Mouse (Mus musculus) midbrain, embryonic 16.5 days (tissue): ENCODE results near the gene Gtf2h4. TPM values are rescaled to one million over a fixed set of nuclear protein-coding genes. Genes with fewer than 3 reads are reported as not detected.

Experiments used
- ATAC-seq: fragments of 200-750 bp; cut with Nextera tagmentation; 2 replicates; pipeline ENCODE4 v1.8.0; 2017; ENCODE audit warnings: moderate TSS enrichment
- H3K27ac ChIP-seq: fragments of 300-500 bp; sonication (generic); 2 replicates; pipeline ENCODE4 v1.5.1; 2014; ENCODE audit warnings: mild to moderate bottlenecking, low read length, mixed read lengths
- H3K27me3 ChIP-seq: fragments of 300-500 bp; sonication (generic); 2 replicates; pipeline ENCODE4 v1.6.1; 2014; ENCODE audit warnings: low read depth, low read length, mixed read lengths; ENCODE audit not compliant: control insufficient read depth, insufficient read depth
- H3K36me3 ChIP-seq: fragments of 300-500 bp; sonication (generic); 2 replicates; pipeline ENCODE4 v1.6.1; 2014; ENCODE audit warnings: mild to moderate bottlenecking, low read length, moderate library complexity, mixed read lengths; ENCODE audit not compliant: control insufficient read depth, insufficient read depth
- H3K4me1 ChIP-seq: fragments of 300-500 bp; sonication (generic); 2 replicates; pipeline ENCODE4 v1.6.1; 2014; ENCODE audit warnings: mild to moderate bottlenecking, low read length, mixed read lengths; ENCODE audit not compliant: control insufficient read depth, insufficient read depth
- H3K4me2 ChIP-seq: fragments of 300-500 bp; sonication (generic); 2 replicates; pipeline ENCODE4 v1.6.1; 2014; ENCODE audit warnings: mild to moderate bottlenecking, low read length, mixed read lengths
- H3K4me3 ChIP-seq: fragments of 300-500 bp; sonication (generic); 2 replicates; pipeline ENCODE4 v1.5.1; 2014; ENCODE audit warnings: low read depth, mild to moderate bottlenecking, low read length, moderate library complexity, mixed read lengths
- H3K9ac ChIP-seq: fragments of 300-500 bp; sonication (generic); 2 replicates; pipeline ENCODE4 v1.6.1; 2014; ENCODE audit warnings: low read depth, low read length, mixed read lengths
- H3K9me3 ChIP-seq: fragments of 300-500 bp; sonication (generic); replicated peaks from 2 replicates; pipeline ENCODE4 v1.6.1; 2014; ENCODE audit warnings: mild to moderate bottlenecking, low read length, mixed read lengths; ENCODE audit not compliant: control insufficient read depth, poor library complexity, severe bottlenecking
- WGBS: fragments of 180-500 bp; shearing (Covaris S2); extraction: QIAGEN DNeasy Blood & Tissue Kit; methylation state at CpG from one replicate; pipeline ENCODE4 v1.1.7; 2014; 5-methylcytosine and 5-hydroxymethylcytosine counted together
- polyA plus RNA-seq: library from polyadenylated mRNA; unstranded; fragments of >200 nt; fragmentation: Nextera tagmentation; extraction: Ambion mirVana; gene quantifications from 2 replicates; pipeline ENCODE4 v1.2.1, GENCODE M21; 2015

Gtf2h4 gene
- polyA plus RNA-seq, 1 experiment from 2014 or later = 26.5 TPM

DNA sequence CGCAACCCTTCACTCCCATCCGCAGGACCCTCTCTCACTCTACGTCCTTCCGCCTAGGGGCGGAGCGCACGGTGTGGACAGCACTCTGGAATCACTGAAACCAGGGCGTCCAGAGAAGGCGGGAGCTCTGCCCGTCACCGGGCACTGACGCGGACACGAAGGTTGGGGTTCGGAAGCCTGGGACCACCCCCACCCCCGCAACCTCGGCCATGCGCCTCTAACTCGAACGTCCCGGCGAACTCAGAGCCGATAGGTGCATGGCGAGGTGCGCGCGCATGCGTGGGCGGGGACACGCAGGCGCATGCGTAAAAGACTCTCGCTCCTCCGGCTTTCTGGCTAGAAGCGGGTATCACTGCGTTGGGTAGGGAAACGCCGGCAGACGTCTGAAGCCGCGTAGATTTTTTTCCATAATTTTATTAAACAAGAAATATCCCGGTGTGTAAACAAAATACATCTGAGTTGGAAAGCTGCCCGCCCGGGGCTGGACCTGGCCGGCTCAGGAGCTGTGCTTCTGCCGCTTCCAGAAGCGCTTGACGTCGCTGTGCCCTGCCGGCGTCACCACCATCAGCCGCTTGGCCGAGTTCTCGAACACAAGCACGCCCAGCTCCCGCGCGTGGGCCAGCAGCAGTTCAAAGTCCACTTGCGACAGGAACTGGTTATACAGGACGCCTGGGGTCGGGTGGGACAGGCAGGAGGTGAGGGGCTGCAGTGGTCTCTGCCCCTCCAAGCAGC, 6.0 kb downstream of the Gtf2h4 start, which contains the start of gene Vars2:
TSS of gene Vars2 (minus strand) at position 259 of the 732 bp plus-strand sequence.
- peak within 1 kb of the TSS; percentile 86 for H3K9ac ChIP-seq
- no peaks in the 10 kb centered on the region for H3K9me3 ChIP-seq
- WGBS = under 1% methylated on average over 61 of the region's 61 CpGs

DNA sequence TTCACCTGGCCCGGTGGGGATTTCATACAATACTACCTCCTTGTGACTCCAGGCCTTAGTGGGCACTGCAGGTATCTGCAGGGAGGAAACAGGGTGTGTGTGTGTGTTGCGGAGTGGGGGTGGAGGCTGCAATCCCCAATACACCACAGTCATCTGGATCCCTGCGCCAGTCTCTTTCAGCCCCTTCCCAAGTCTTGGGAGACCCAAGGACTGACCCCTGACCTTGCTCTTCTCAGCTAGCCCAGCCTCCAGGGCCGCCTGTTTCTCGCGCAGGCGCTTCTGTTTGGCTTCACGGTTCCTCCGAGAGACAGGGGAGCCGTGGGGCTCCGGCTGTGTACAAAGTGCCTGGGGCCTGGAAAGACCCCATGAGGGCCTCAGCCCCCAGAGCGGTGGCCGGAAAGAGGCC, 6.7 kb downstream of the Gtf2h4 start:
- WGBS = 6% methylated on average over 13 of the region's 13 CpGs
- Histone ChIP-seq H3K27me3 (no peaks in the 10 kb centered on the region), H3K9ac (peak overlapping the region; percentile 86), H3K36me3 (peaks cover 4% of the 10 kb centered on the region; the same call in 1 of the 2 replicates), H3K9me3 (no peaks in the 10 kb centered on the region), H3K4me2 (peak overlapping the region; percentile 81), H3K4me1 (peaks cover 12% of the 10 kb centered on the region), H3K27ac (peak overlapping the region; percentile 87), H3K4me3 (peak overlapping the region; percentile 55)
- ATAC-seq = no peak; the same call in none of the 2 replicates

More for the DNA sequence above, 6.0 kb downstream of the Gtf2h4 start, which contains the start of gene Vars2:
- peak within 1 kb of the TSS; percentile 87 for H3K27ac ChIP-seq
- H3K4me3 ChIP-seq = peak within 1 kb of the TSS; percentile 55
- 0 out of 2 replicates have a peak, but pooled peaks cover 3% of the 10 kb centered on the region for H3K36me3 ChIP-seq
- ATAC-seq = peak; percentile 91
- no peaks in the 10 kb centered on the region for H3K27me3 ChIP-seq
- peaks cover 12% of the 10 kb centered on the region for H3K4me1 ChIP-seq
- H3K4me2 ChIP-seq = peak within 1 kb of the TSS; percentile 81

GRCm38 (mm10) chr17:35665957-35666515, 7.5 kb downstream of the Gtf2h4 start:
- Histone ChIP-seq H3K9ac (no peak overlapping the region), H3K9me3 (no peaks in the 10 kb centered on the region), H3K36me3 (peaks cover 12% of the 10 kb centered on the region; the same call in 1 of the 2 replicates), H3K4me2 (no peak overlapping the region), H3K4me1 (peaks cover 12% of the 10 kb centered on the region), H3K27me3 (no peaks in the 10 kb centered on the region), H3K27ac (no peak overlapping the region), H3K4me3 (no peak overlapping the region)
- 77% methylated on average over 17 of the region's 17 CpGs for WGBS
- ATAC-seq = no peak

DNA sequence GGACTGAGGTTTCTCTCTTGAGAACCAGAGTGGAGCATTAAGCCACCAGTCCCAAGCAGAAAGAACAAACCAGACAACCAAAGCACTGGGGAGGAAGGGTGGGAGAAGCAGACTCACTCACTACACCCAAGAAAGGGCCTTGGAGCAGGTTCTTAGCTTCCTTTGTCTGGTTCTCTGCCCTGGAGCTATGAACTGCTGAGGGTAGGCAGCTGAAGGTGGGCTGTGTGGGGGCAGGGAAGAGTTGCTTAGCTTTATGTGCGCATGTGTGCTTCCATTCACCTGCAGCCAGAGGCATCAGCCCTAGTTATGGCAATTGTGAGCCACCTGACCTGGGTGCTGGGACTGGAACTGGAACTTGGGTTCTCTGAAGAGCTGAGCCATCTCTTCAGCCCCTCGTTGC, 20.5 kb downstream of the Gtf2h4 start:
- Histone ChIP-seq H3K4me2 (no peak overlapping the region), H3K27ac (no peak overlapping the region), H3K9me3 (no peaks in the 10 kb centered on the region), H3K9ac (no peak overlapping the region), H3K4me3 (no peak overlapping the region), H3K4me1 (no peaks in the 10 kb centered on the region), H3K36me3 (peaks cover 14% of the 10 kb centered on the region; the same call in 1 of the 2 replicates), H3K27me3 (no peaks in the 10 kb centered on the region)
- no peak for ATAC-seq
- 81% methylated on average over 2 of the region's 2 CpGs for WGBS

GRCm38 (mm10) chr17:35649429-35649828, 24.1 kb downstream of the Gtf2h4 start:
- H3K9me3 ChIP-seq = no peaks in the 10 kb centered on the region
- no peaks in the 10 kb centered on the region for H3K36me3 ChIP-seq
- WGBS = 70% methylated on average over 2 of the region's 2 CpGs
- H3K27ac ChIP-seq = no peak overlapping the region
- H3K27me3 ChIP-seq = no peaks in the 10 kb centered on the region
- no peak overlapping the region for H3K4me2 ChIP-seq
- ATAC-seq = no peak
- H3K4me1 ChIP-seq = no peaks in the 10 kb centered on the region
- no peak overlapping the region for H3K9ac ChIP-seq
- H3K4me3 ChIP-seq = no peak overlapping the region

DNA sequence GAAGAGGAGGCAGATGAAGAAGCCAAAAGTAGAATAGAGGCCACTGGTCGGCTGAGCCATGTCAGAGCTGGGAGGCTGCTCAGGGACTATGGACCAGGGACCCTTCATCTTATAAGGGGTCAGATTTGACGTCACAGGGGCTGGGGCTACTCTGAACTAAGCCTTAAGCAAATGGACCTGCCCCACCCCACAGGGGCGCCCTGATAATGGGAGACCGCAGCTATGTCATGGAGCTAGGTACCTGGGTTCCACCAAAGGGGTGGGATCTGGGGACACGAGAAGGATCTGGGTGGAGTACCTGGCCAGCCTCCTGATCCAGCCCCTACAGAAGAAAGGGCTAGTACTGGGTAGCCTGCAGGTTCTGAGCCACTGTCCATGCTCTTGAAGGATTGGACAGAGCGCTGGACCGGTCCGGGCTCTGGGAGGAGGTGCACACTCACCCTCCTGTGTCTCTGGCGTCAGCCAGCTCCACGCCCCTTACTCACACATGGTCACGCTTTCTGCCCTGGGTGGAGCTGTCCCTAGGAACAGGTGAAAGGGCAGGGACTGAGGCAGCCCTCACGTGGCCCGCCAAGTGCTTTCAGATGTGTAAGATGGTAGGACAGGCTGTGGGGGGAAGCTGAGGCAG, 29.8 kb downstream of the Gtf2h4 start, which contains the start of gene Mucl3:
TSS of gene Mucl3 (minus strand) at position 87 of the 628 bp plus-strand sequence.
- Histone ChIP-seq H3K9ac (no peak within 1 kb of the TSS), H3K4me1 (no peaks in the 10 kb centered on the region), H3K4me2 (no peak within 1 kb of the TSS), H3K4me3 (no peak within 1 kb of the TSS), H3K27me3 (no peaks in the 10 kb centered on the region), H3K36me3 (no peaks in the 10 kb centered on the region), H3K9me3 (no peaks in the 10 kb centered on the region), H3K27ac (no peak within 1 kb of the TSS)
- WGBS = 79% methylated on average over 13 of the region's 13 CpGs
- no peak for ATAC-seq

DNA sequence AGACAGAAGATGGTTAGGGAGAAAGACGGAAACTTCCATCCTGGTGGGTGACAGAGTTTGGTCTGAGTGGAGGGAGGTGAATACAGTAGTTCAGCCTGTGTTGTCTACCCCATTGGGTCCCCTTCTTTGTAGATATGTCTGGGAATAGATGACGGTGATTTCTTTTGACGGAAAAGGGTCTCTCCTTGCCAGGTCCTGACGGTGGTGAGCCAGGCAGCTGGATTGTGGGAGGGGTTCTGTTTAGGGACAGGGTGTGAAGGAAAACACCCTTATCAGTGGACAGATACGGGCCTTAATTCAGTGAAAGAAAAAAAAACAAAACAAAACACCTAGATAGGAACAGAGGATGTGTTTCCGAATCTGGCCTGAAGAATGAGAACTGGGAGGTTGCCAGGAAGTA, 34.2 kb downstream of the Gtf2h4 start:
- no peak for ATAC-seq
- no peak overlapping the region for H3K4me2 ChIP-seq
- H3K27me3 ChIP-seq = no peaks in the 10 kb centered on the region
- no peak overlapping the region for H3K27ac ChIP-seq
- H3K9me3 ChIP-seq = no peaks in the 10 kb centered on the region
- H3K9ac ChIP-seq = no peak overlapping the region
- no peaks in the 10 kb centered on the region for H3K4me1 ChIP-seq
- 87% methylated on average over 6 of the region's 6 CpGs for WGBS
- H3K4me3 ChIP-seq = no peak overlapping the region
- no peaks in the 10 kb centered on the region for H3K36me3 ChIP-seq

DNA sequence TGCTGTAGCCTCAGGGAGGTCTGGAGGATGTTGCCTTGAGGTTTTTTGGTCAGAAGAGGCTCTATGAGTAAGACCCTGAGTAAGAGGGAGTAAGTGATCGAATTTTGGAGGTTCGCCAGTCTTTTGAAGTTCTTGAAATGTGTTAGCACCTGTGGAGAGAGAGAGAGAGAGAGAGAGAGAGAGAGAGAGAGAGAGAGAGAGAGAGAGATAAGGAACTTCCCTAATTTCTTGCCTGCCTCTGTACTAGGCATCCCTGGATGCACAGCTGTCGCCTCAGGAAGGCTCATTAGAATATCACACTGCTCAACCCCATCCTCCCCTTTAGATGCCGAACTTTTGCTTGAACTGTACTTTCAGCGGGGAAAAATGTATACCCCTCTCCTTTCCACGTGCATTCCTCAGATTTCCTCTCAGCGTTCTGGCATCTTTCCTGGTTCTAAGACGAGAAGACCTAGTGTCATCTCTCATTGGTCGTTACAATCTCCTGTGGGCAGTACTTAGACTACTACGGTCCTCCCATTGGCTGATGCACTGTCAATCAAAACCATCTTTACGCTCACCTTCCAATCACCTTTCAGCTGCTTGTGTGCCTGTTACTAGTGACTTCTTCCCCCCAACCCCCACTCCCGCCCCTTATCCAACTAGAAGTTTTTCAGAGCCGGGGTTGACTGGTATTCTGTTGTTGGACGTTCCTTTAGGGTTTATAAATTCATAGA, 34.9 kb downstream of the Gtf2h4 start:
- Histone ChIP-seq H3K4me3 (no peak overlapping the region), H3K9ac (no peak overlapping the region), H3K36me3 (no peaks in the 10 kb centered on the region), H3K27me3 (no peaks in the 10 kb centered on the region), H3K4me2 (peak overlapping the region; percentile 33), H3K4me1 (no peaks in the 10 kb centered on the region), H3K9me3 (no peaks in the 10 kb centered on the region), H3K27ac (no peak overlapping the region)
- WGBS = 32% methylated on average over 14 of the region's 14 CpGs
- peak; percentile 73 for ATAC-seq
